Mouse (Mus musculus) kidney, adult 2 months (tissue): ENCODE data around the gene Pink1. TPM values are rescaled to one million over a fixed set of nuclear protein-coding genes. Genes with fewer than 3 reads are reported as not detected.

Source experiments
- DNase-seq: peaks from one replicate; pipeline ENCODE4 v3.0.0; 2021
- H3K27ac ChIP-seq: fragments of 200-500 bp; 2 replicates; pipeline ENCODE4 v1.5.1; 2012; ENCODE audit warnings: low read depth, low read length, control low read depth, inconsistent platforms; ENCODE audit not compliant: insufficient read depth
- H3K27me3 ChIP-seq: fragments of 200-500 bp; replicated peaks from 2 replicates; pipeline ENCODE4 v1.6.1; 2012; ENCODE audit warnings: mild to moderate bottlenecking, moderate library complexity, low read length, inconsistent platforms; ENCODE audit not compliant: control insufficient read depth, insufficient read depth
- H3K36me3 ChIP-seq: fragments of 200-500 bp; 2 replicates; pipeline ENCODE4 v1.6.1; 2012; ENCODE audit warnings: mild to moderate bottlenecking, moderate library complexity, low read length, inconsistent platforms; ENCODE audit not compliant: control insufficient read depth, insufficient read depth
- H3K4me1 ChIP-seq: fragments of 200-500 bp; 2 replicates; pipeline ENCODE4 v1.6.1; 2011; ENCODE audit warnings: low read length; ENCODE audit not compliant: control insufficient read depth, insufficient read depth
- H3K4me3 ChIP-seq: fragments of 200-500 bp; 2 replicates; pipeline ENCODE4 v1.5.1; 2011; ENCODE audit warnings: mild to moderate bottlenecking, low read depth, low read length, control low read depth; ENCODE audit not compliant: insufficient read depth
- CTCF ChIP-seq: fragments of 200-500 bp; conservative IDR thresholded peaks from 2 replicates; pipeline ENCODE4 v1.5.1; 2011; ENCODE audit warnings: low read depth, mild to moderate bottlenecking, control low read depth, low read length, moderate library complexity, mixed read lengths; ENCODE audit not compliant: insufficient read depth, insufficient read length
- POLR2A ChIP-seq: fragments of 200-500 bp; IDR thresholded peaks from one replicate; pipeline ENCODE4 v1.6.1; 2011; ENCODE audit warnings: low read depth, low read length, control low read depth
- WGBS: fragments of 180-500 bp; shearing (Covaris S2); methylation state at CpG from one replicate; pipeline ENCODE4 v1.1.7; 2018; 5-methylcytosine and 5-hydroxymethylcytosine counted together
- polyA plus RNA-seq: library from polyadenylated mRNA; depleted of rRNA; stranded (reverse); fragments of >200 nt; gene quantifications from 2 replicates; pipeline ENCODE4 v1.2.3, GENCODE M21; 2012; rRNA removed

The Pink1 gene
- polyA plus RNA-seq: 226 and 272 TPM in 2 replicates

GRCm38 (mm10) chr4:138326077-138326695 lies at the start of gene Pink1:
Gene Pink1 (minus strand): TSS chr4:138326307.
- Histone ChIP-seq H3K27ac (peak within 1 kb of the TSS; percentile 94), H3K4me3 (peak within 1 kb of the TSS; percentile 70), H3K4me1 (peaks cover 7% of the 10 kb centered on the region; the same call in 1 of the 2 replicates), H3K27me3 (no peaks in the 10 kb centered on the region), H3K36me3 (no peaks in the 10 kb centered on the region)
- TF ChIP-seq CTCF (peak; percentile 92), POLR2A (peak; percentile 36)
- peak; percentile 97 for DNase-seq
- WGBS: 1% methylated on average over 41 of the region's 41 CpGs

- H3K36me3 ChIP-seq: no peaks in the 10 kb centered on the region
- no peak for DNase-seq
These were observed 49.0 kb upstream of the Pink1 start for GRCm38 (mm10) chr4:138375117-138375516.

GRCm38 (mm10) chr4:138370996-138371516 lies 44.9 kb upstream of the Pink1 start:
- Histone ChIP-seq H3K27ac (no peak overlapping the region), H3K27me3 (no peaks in the 10 kb centered on the region), H3K4me1 (peaks cover 7% of the 10 kb centered on the region; the same call in 1 of the 2 replicates), H3K36me3 (no peaks in the 10 kb centered on the region; the same call in 1 of the 2 replicates), H3K4me3 (no peak overlapping the region)
- WGBS: 79% methylated on average over 5 of the region's 5 CpGs
- no peak for TF ChIP-seq CTCF
- no peak for TF ChIP-seq POLR2A
- no peak for DNase-seq

More at GRCm38 (mm10) chr4:138375117-138375516, 49.0 kb upstream of the Pink1 start:
- WGBS: 80% methylated on average over 3 of the region's 3 CpGs
- H3K27me3 ChIP-seq: no peaks in the 10 kb centered on the region
- TF ChIP-seq CTCF (0 out of 2 replicates have a peak, but pooled peaks have one; percentile 2), POLR2A (no peak)
- H3K27ac ChIP-seq: no peak overlapping the region
- H3K4me1 ChIP-seq: peaks cover 3% of the 10 kb centered on the region; the same call in 1 of the 2 replicates
- H3K4me3 ChIP-seq: no peak overlapping the region

GRCm38 (mm10) chr4:138368498-138369260 lies 42.6 kb upstream of the Pink1 start:
- peaks cover 14% of the 10 kb centered on the region; the same call in 1 of the 2 replicates for H3K4me1 ChIP-seq
- WGBS: 52% methylated on average over 12 of the region's 12 CpGs
- H3K4me3 ChIP-seq: no peak overlapping the region
- no peaks in the 10 kb centered on the region for H3K27me3 ChIP-seq
- H3K27ac ChIP-seq: peak overlapping the region; percentile 74
- TF ChIP-seq POLR2A (no peak), CTCF (no peak)
- peak; percentile 30 for DNase-seq
- no peaks in the 10 kb centered on the region; the same call in 1 of the 2 replicates for H3K36me3 ChIP-seq

GRCm38 (mm10) chr4:138367641-138368497 lies 41.8 kb upstream of the Pink1 start, which contains the start of gene Cda:
Gene Cda (minus strand): TSS chr4:138367992.
- Histone ChIP-seq H3K36me3 (no peaks in the 10 kb centered on the region; the same call in 1 of the 2 replicates), H3K27ac (peak within 1 kb of the TSS; percentile 87), H3K4me1 (peaks cover 17% of the 10 kb centered on the region), H3K27me3 (no peaks in the 10 kb centered on the region), H3K4me3 (peak within 1 kb of the TSS; percentile 61)
- WGBS: 2% methylated on average over 34 of the region's 34 CpGs
- TF ChIP-seq CTCF (no peak), POLR2A (no peak)
- DNase-seq: peak; percentile 96

- Histone ChIP-seq H3K36me3 (no peaks in the 10 kb centered on the region; the same call in 1 of the 2 replicates), H3K4me3 (peak overlapping the region; percentile 61), H3K4me1 (peaks cover 19% of the 10 kb centered on the region), H3K27me3 (no peaks in the 10 kb centered on the region), H3K27ac (peak overlapping the region; percentile 87)
- no peak for TF ChIP-seq CTCF
- no peak for TF ChIP-seq POLR2A
- WGBS: 51% methylated on average over 2 of the region's 2 CpGs
- peak; percentile 88 for DNase-seq
These were observed 40.5 kb upstream of the Pink1 start for GRCm38 (mm10) chr4:138366561-138366960.
